Mouse (Mus musculus): ENCODE measurements around the gene Fdps.
"Not testable (repeated sequence)": the region's sequence is repeated elsewhere in the genome, so short reads cannot be mapped to it uniquely, and the experiment has no call there.

The Fdps gene

GRCm38 (mm10) chr3:89101459-89101811 is 324 bp downstream of the Fdps start:
- DNase-seq = no peak

GRCm38 (mm10) chr3:89100811-89101210 is 948 bp downstream of the Fdps start, which contains the start of gene Gm43738:
Gene Gm43738, minus strand, starts transcription at chr3:89101099.
- no peak for DNase-seq

GRCm38 (mm10) chr3:89094021-89094420 is 7.7 kb downstream of the Fdps start:
- DNase-seq = no peak

GRCm38 (mm10) chr3:89093175-89093574 is 8.6 kb downstream of the Fdps start, which contains the start of gene Rusc1:
Gene Rusc1, minus strand, starts transcription at chr3:89093311.
- DNase-seq = peak; percentile 90

- no peak for DNase-seq
These were observed 9.2 kb downstream of the Fdps start for GRCm38 (mm10) chr3:89092509-89093090.

GRCm38 (mm10) chr3:89091811-89092508 is 9.8 kb downstream of the Fdps start:
- no peak for DNase-seq

GRCm38 (mm10) chr3:89090694-89091655 is 10.8 kb downstream of the Fdps start:
- peak; percentile 87 for DNase-seq

GRCm38 (mm10) chr3:89089882-89090591 is 11.7 kb downstream of the Fdps start:
- peak; percentile 85 for DNase-seq

GRCm38 (mm10) chr3:89088974-89089373 is 12.8 kb downstream of the Fdps start:
- no peak for DNase-seq

GRCm38 (mm10) chr3:89087338-89088110 is 14.2 kb downstream of the Fdps start:
- DNase-seq = peak; percentile 91

GRCm38 (mm10) chr3:89084654-89085190 is 17.0 kb downstream of the Fdps start:
- DNase-seq = no peak

- no peak for DNase-seq
These were observed 17.6 kb downstream of the Fdps start for GRCm38 (mm10) chr3:89084133-89084532.

- DNase-seq = not testable (repeated sequence)
These were observed 19.5 kb downstream of the Fdps start for GRCm38 (mm10) chr3:89082287-89082686.

GRCm38 (mm10) chr3:89077383-89077782 is 24.4 kb downstream of the Fdps start:
- no peak for DNase-seq

- DNase-seq = no peak
These were observed 34.5 kb downstream of the Fdps start for GRCm38 (mm10) chr3:89067265-89067664.

- DNase-seq = no peak
These were observed 40.1 kb downstream of the Fdps start for GRCm38 (mm10) chr3:89061696-89062095.

GRCm38 (mm10) chr3:89058783-89059182 is 43.0 kb downstream of the Fdps start:
- DNase-seq = peak; percentile 36

- DNase-seq = no peak
These were observed 43.4 kb downstream of the Fdps start for GRCm38 (mm10) chr3:89058361-89058760.

Data from lung, postnatal 14 days (tissue).